ENCODE assay signal across 10 mouse cellular contexts in genomic region chr4:123116011-123116410, GRCm38 (mm10). TPM values are rescaled to one million over a fixed set of nuclear protein-coding genes. Genes with fewer than 3 reads are reported as not detected.
DNase-seq lines count a peak whose midpoint lies in the region; ATAC-seq and TF ChIP-seq lines count a peak whose summit lies in the region.
"Had no signal": no experiment of that assay in that cellular context is flagged by ENCODE, and none has a peak within 500 bp of the region (broad histone marks: within the 10 kb centered on the region; RNA-seq: fewer than 3 reads in every experiment).

Gene Oxct2b, plus strand, starts transcription at chr4:123116266.

- peaks cover 8% of the 10 kb centered on the region; the same call in 1 of the 2 replicates for H3K4me1 ChIP-seq in heart, embryonic 10.5 days
- no peaks in the 10 kb centered on the region for H3K4me1 ChIP-seq in ES-Bruce4 (ENCODE audit: control insufficient read depth, insufficient read depth, low read length)
- H3K4me1 ChIP-seq in forebrain, embryonic 16.5 days (replicated peaks; ENCODE audit: control insufficient read depth, insufficient read depth, low read length), result 0 out of 2 replicates have a peak, but pooled peaks cover 2% of the 10 kb centered on the region
- H3K4me1 ChIP-seq in midbrain, embryonic 10.5 days, result peaks cover 14% of the 10 kb centered on the region

- no peak for DNase-seq in heart, embryonic 10.5 days (ENCODE audit: low spot score)
- DNase-seq in heart, postnatal 14 days, result no peak
- DNase-seq in midbrain, embryonic 10.5 days (ENCODE audit: low spot score), result peak; percentile 40
- no peak for DNase-seq in spleen, adult 12 weeks (ENCODE audit: low spot score)
- DNase-seq in urinary bladder, postnatal 4 days (ENCODE audit: low spot score in 2 of 2), result no peak
- no peak for DNase-seq in kidney, postnatal 10 days
- DNase-seq: adrenal gland, adult 8-10 months had no signal

- H3K36me3 ChIP-seq in heart, embryonic 10.5 days, result no peaks in the 10 kb centered on the region
- no peaks in the 10 kb centered on the region for H3K36me3 ChIP-seq in ES-Bruce4 (ENCODE audit: control insufficient read depth, insufficient read depth, low read length, poor library complexity, severe bottlenecking)
- no peaks in the 10 kb centered on the region for H3K36me3 ChIP-seq in forebrain, embryonic 16.5 days (ENCODE audit: control insufficient read depth, insufficient read depth)
- H3K36me3 ChIP-seq in midbrain, embryonic 10.5 days, result no peaks in the 10 kb centered on the region

- no peak for TF ChIP-seq EP300 in ES-Bruce4 (IDR thresholded peaks at IDR 0.05; ENCODE audit: insufficient read depth, low read depth, low read length)

- H3K9me3 ChIP-seq in heart, embryonic 10.5 days, result no peaks in the 10 kb centered on the region
- no peaks in the 10 kb centered on the region for H3K9me3 ChIP-seq in ES-Bruce4 (replicated peaks; ENCODE audit: control insufficient read depth, insufficient read depth, low read length, poor library complexity, severe bottlenecking)
- no peaks in the 10 kb centered on the region for H3K9me3 ChIP-seq in forebrain, embryonic 16.5 days (ENCODE audit: control insufficient read depth, low read length)
- no peaks in the 10 kb centered on the region for H3K9me3 ChIP-seq in midbrain, embryonic 10.5 days (replicated peaks)

- TF ChIP-seq CTCF in ES-Bruce4 (IDR thresholded peaks at IDR 0.05; ENCODE audit: low read depth, low read length), result no peak

- WGBS in heart, embryonic 10.5 days, result 5% methylated on average over 22 of the region's 22 CpGs
- 11% methylated on average over 22 of the region's 22 CpGs for WGBS in forebrain, embryonic 16.5 days
- WGBS in midbrain, embryonic 10.5 days, result 14% methylated on average over 22 of the region's 22 CpGs

- TF ChIP-seq POLR2A in ES-Bruce4 (IDR thresholded peaks at IDR 0.05; ENCODE audit: insufficient read depth, low read length), result no peak

- peak; percentile 49 for ATAC-seq in forebrain, embryonic 16.5 days

- peak within 1 kb of the TSS; percentile 51 for H3K4me3 ChIP-seq in heart, embryonic 10.5 days
- H3K4me3 ChIP-seq in ES-Bruce4 (ENCODE audit: low read depth, low read length), result peak within 1 kb of the TSS; percentile 57
- H3K4me3 ChIP-seq in forebrain, embryonic 16.5 days (replicated peaks; ENCODE audit: low read length), result peak within 1 kb of the TSS; percentile 39
- peak within 1 kb of the TSS; percentile 49 for H3K4me3 ChIP-seq in midbrain, embryonic 10.5 days

- peak within 1 kb of the TSS; percentile 60 for H3K4me2 ChIP-seq in forebrain, embryonic 16.5 days (ENCODE audit: low read length)

- H3K9ac ChIP-seq in ES-Bruce4 (ENCODE audit: low read depth, poor library complexity, severe bottlenecking), result no peak within 1 kb of the TSS
- H3K9ac ChIP-seq in forebrain, embryonic 16.5 days (replicated peaks; ENCODE audit: low read depth, low read length), result peak within 1 kb of the TSS; percentile 32; the same call in 1 of the 2 replicates

- H3K27me3 ChIP-seq in heart, embryonic 10.5 days (ENCODE audit: insufficient read depth, poor library complexity, severe bottlenecking), result peaks cover 41% of the 10 kb centered on the region
- no peaks in the 10 kb centered on the region for H3K27me3 ChIP-seq in ES-Bruce4 (ENCODE audit: control insufficient read depth, insufficient read depth, low read length, poor library complexity, severe bottlenecking)
- H3K27me3 ChIP-seq in forebrain, embryonic 16.5 days (replicated peaks; ENCODE audit: control insufficient read depth, insufficient read depth, low read length), result no peaks in the 10 kb centered on the region
- peaks cover 35% of the 10 kb centered on the region for H3K27me3 ChIP-seq in midbrain, embryonic 10.5 days (ENCODE audit: low read depth, poor library complexity, severe bottlenecking)

- intact Hi-C loops in heart, postnatal 14 days (cut with DNase I), result no loop called here

- no peak within 1 kb of the TSS for H3K27ac ChIP-seq in heart, embryonic 10.5 days
- no peak within 1 kb of the TSS for H3K27ac ChIP-seq in ES-Bruce4 (ENCODE audit: insufficient read depth, low read length)
- no peak within 1 kb of the TSS for H3K27ac ChIP-seq in forebrain, embryonic 16.5 days (ENCODE audit: low read length)
- peak within 1 kb of the TSS; percentile 57 for H3K27ac ChIP-seq in midbrain, embryonic 10.5 days (replicated peaks)

RNA-seq across cellular contexts. Expression of gene Oxct2b, which starts in this region (rescaled TPM):
- 0.11 TPM in 1 of 2 replicates, not detected in the other for polyA plus RNA-seq in heart, embryonic 10.5 days (2016; fragmentation: Nextera tagmentation; extraction: Ambion mirVana)
- not detected for total RNA-seq in heart, postnatal 14 days (2021)
- 1.2 TPM in 2 replicates for polyA plus RNA-seq in ES-Bruce4 (2011; ENCODE audit: insufficient read depth, insufficient read length, low read depth, missing spikeins)
- 0.41 TPM in 1 of 2 replicates, not detected in the other for polyA plus RNA-seq in forebrain, embryonic 16.5 days (2015; fragmentation: Nextera tagmentation; extraction: Ambion mirVana)
- polyA plus RNA-seq in midbrain, embryonic 10.5 days (2016; fragmentation: Nextera tagmentation; extraction: Ambion mirVana), result 0.07 TPM in 2 replicates
- total RNA-seq: liver, adult 2 months had no signal
- polyA plus RNA-seq: liver, adult 2 months had no signal

Comparison
In these comparisons a context has a peak if more than half of its experiments do, and no peak if none do; other contexts are left out.
1. Peak in ATAC-seq, H3K4me3 ChIP-seq, H3K9ac ChIP-seq and H3K4me2 ChIP-seq in forebrain, embryonic 16.5 days; RNA of the gene not detected or under 1 TPM.
2. Peak in DNase-seq, H3K4me3 ChIP-seq and H3K27ac ChIP-seq in midbrain, embryonic 10.5 days; RNA of the gene not detected or under 1 TPM.